Mouse (Mus musculus): Measurements from ENCODE around the gene Sprn. TPM values are rescaled to one million over a fixed set of nuclear protein-coding genes. Genes with fewer than 3 reads are reported as not detected.

The Sprn gene
- polyA plus RNA-seq, 1 experiment from 2014 or later, result 15.7 TPM

- Histone ChIP-seq H3K36me3 (no peaks in the 10 kb centered on the region), H3K4me2 (replicated peaks) (no peak overlapping the region), H3K4me1 (no peaks in the 10 kb centered on the region), H3K27ac (replicated peaks) (no peak overlapping the region), H3K4me3 (no peak overlapping the region), H3K27me3 (no peaks in the 10 kb centered on the region), H3K9ac (replicated peaks) (no peak overlapping the region), H3K9me3 (no peaks in the 10 kb centered on the region)
- WGBS, result 92% methylated on average over 2 of the region's 2 CpGs
- ATAC-seq (replicated peaks), result no peak
These were observed 26.0 kb upstream of the Sprn start for GRCm38 (mm10) chr7:140180692-140181091.

- ATAC-seq (replicated peaks), result no peak
- Histone ChIP-seq H3K27me3 (no peaks in the 10 kb centered on the region), H3K27ac (replicated peaks) (no peak overlapping the region), H3K4me3 (no peak overlapping the region), H3K36me3 (no peaks in the 10 kb centered on the region), H3K9ac (replicated peaks) (no peak overlapping the region), H3K4me1 (no peaks in the 10 kb centered on the region), H3K4me2 (replicated peaks) (no peak overlapping the region), H3K9me3 (no peaks in the 10 kb centered on the region)
- 77% methylated on average over 2 of the region's 2 CpGs for WGBS
These were observed 24.5 kb upstream of the Sprn start for GRCm38 (mm10) chr7:140179176-140179575.

- Histone ChIP-seq H3K9ac (replicated peaks) (no peak within 1 kb of the TSS), H3K4me2 (replicated peaks) (no peak within 1 kb of the TSS), H3K9me3 (no peaks in the 10 kb centered on the region), H3K4me3 (no peak within 1 kb of the TSS), H3K36me3 (no peaks in the 10 kb centered on the region), H3K27me3 (no peaks in the 10 kb centered on the region), H3K4me1 (no peaks in the 10 kb centered on the region), H3K27ac (replicated peaks) (no peak within 1 kb of the TSS)
- 50% methylated on average over 1 of the region's 1 CpGs for WGBS
- ATAC-seq (replicated peaks), result no peak
These were observed 18.3 kb upstream of the Sprn start, which contains the start of gene Olfr523 for GRCm38 (mm10) chr7:140172936-140173335. Gene Olfr523 (plus strand): TSS chr7:140173217.

- no peak overlapping the region for H3K27ac ChIP-seq (replicated peaks)
- no peak overlapping the region for H3K4me2 ChIP-seq (replicated peaks)
- no peaks in the 10 kb centered on the region for H3K27me3 ChIP-seq
These were observed 16.2 kb upstream of the Sprn start for GRCm38 (mm10) chr7:140170863-140171262.

GRCm38 (mm10) chr7:140169386-140169785 is 14.7 kb upstream of the Sprn start:
- H3K27me3 ChIP-seq, result no peaks in the 10 kb centered on the region
- WGBS, result 88% methylated on average over 4 of the region's 4 CpGs
- no peaks in the 10 kb centered on the region for H3K9me3 ChIP-seq
- H3K36me3 ChIP-seq, result no peaks in the 10 kb centered on the region
- no peak overlapping the region for H3K9ac ChIP-seq (replicated peaks)
- H3K27ac ChIP-seq (replicated peaks), result no peak overlapping the region
- no peak overlapping the region for H3K4me3 ChIP-seq
- H3K4me1 ChIP-seq, result no peaks in the 10 kb centered on the region
- H3K4me2 ChIP-seq (replicated peaks), result no peak overlapping the region
- no peak for ATAC-seq (replicated peaks)

More at GRCm38 (mm10) chr7:140170863-140171262, 16.2 kb upstream of the Sprn start:
- 96% methylated on average over 3 of the region's 3 CpGs for WGBS
- ATAC-seq (replicated peaks), result no peak
- Histone ChIP-seq H3K4me1 (no peaks in the 10 kb centered on the region), H3K9ac (replicated peaks) (no peak overlapping the region), H3K36me3 (no peaks in the 10 kb centered on the region), H3K4me3 (no peak overlapping the region), H3K9me3 (no peaks in the 10 kb centered on the region)

- Histone ChIP-seq H3K9ac (replicated peaks) (no peak overlapping the region), H3K4me3 (no peak overlapping the region), H3K4me2 (replicated peaks) (no peak overlapping the region), H3K4me1 (no peaks in the 10 kb centered on the region), H3K27me3 (no peaks in the 10 kb centered on the region), H3K36me3 (no peaks in the 10 kb centered on the region), H3K9me3 (no peaks in the 10 kb centered on the region), H3K27ac (replicated peaks) (no peak overlapping the region)
- 75% methylated on average over 1 of the region's 1 CpGs for WGBS
- ATAC-seq (replicated peaks), result no peak
These were observed 13.3 kb upstream of the Sprn start for GRCm38 (mm10) chr7:140167950-140168349.

- Histone ChIP-seq H3K27me3 (no peaks in the 10 kb centered on the region), H3K4me3 (no peak within 1 kb of the TSS), H3K4me2 (replicated peaks) (no peak within 1 kb of the TSS), H3K9me3 (no peaks in the 10 kb centered on the region), H3K9ac (replicated peaks) (no peak within 1 kb of the TSS), H3K36me3 (no peaks in the 10 kb centered on the region), H3K27ac (replicated peaks) (no peak within 1 kb of the TSS), H3K4me1 (no peaks in the 10 kb centered on the region)
- ATAC-seq (replicated peaks), result no peak
- WGBS, result 72% methylated on average over 7 of the region's 7 CpGs
These were observed 10.0 kb upstream of the Sprn start, which contains the start of gene Olfr522 for GRCm38 (mm10) chr7:140164664-140165063. Gene Olfr522 (minus strand): TSS chr7:140164764.

- H3K9me3 ChIP-seq, result no peaks in the 10 kb centered on the region
- H3K4me3 ChIP-seq, result no peak overlapping the region
- no peak overlapping the region for H3K27ac ChIP-seq (replicated peaks)
- H3K36me3 ChIP-seq, result no peaks in the 10 kb centered on the region
- H3K27me3 ChIP-seq, result no peaks in the 10 kb centered on the region
- no peak overlapping the region for H3K9ac ChIP-seq (replicated peaks)
- H3K4me1 ChIP-seq, result no peaks in the 10 kb centered on the region
- whole genome bisulfite sequencing, result 73% methylated on average over 3 of the region's 3 CpGs
- no peak overlapping the region for H3K4me2 ChIP-seq (replicated peaks)
- ATAC-seq (replicated peaks), result no peak
These were observed 5.7 kb upstream of the Sprn start for GRCm38 (mm10) chr7:140160363-140160762.

GRCm38 (mm10) chr7:140153829-140154217 is 854 bp downstream of the Sprn start:
- no peak overlapping the region; the same call in 1 of the 2 replicates for H3K27ac ChIP-seq (replicated peaks)
- peak overlapping the region; percentile 46 for H3K4me3 ChIP-seq
- H3K9me3 ChIP-seq, result no peaks in the 10 kb centered on the region
- H3K4me2 ChIP-seq (replicated peaks), result peak overlapping the region; percentile 61
- peak; percentile 35 for ATAC-seq (replicated peaks)
- H3K9ac ChIP-seq (replicated peaks), result peak overlapping the region; percentile 47
- peaks cover 8% of the 10 kb centered on the region for H3K4me1 ChIP-seq
- no peaks in the 10 kb centered on the region for H3K36me3 ChIP-seq
- 12% methylated on average over 4 of the region's 4 CpGs for WGBS
- peaks cover 8% of the 10 kb centered on the region; the same call in 1 of the 2 replicates for H3K27me3 ChIP-seq

GRCm38 (mm10) chr7:140153383-140153782 is 1.3 kb downstream of the Sprn start:
- peaks cover 8% of the 10 kb centered on the region; the same call in 1 of the 2 replicates for H3K27me3 ChIP-seq
- WGBS, result 8% methylated on average over 28 of the region's 28 CpGs
- peak overlapping the region; percentile 46 for H3K4me3 ChIP-seq
- peaks cover 8% of the 10 kb centered on the region for H3K4me1 ChIP-seq
- H3K36me3 ChIP-seq, result no peaks in the 10 kb centered on the region
- H3K27ac ChIP-seq (replicated peaks), result no peak overlapping the region
- H3K4me2 ChIP-seq (replicated peaks), result peak overlapping the region; percentile 61
- peak overlapping the region; percentile 41 for H3K9ac ChIP-seq (replicated peaks)
- ATAC-seq (replicated peaks), result peak; percentile 24
- no peaks in the 10 kb centered on the region for H3K9me3 ChIP-seq

GRCm38 (mm10) chr7:140144550-140144949 is 10.1 kb downstream of the Sprn start:
- Histone ChIP-seq H3K27ac (replicated peaks) (no peak overlapping the region), H3K27me3 (no peaks in the 10 kb centered on the region), H3K9me3 (no peaks in the 10 kb centered on the region), H3K9ac (replicated peaks) (no peak overlapping the region), H3K36me3 (no peaks in the 10 kb centered on the region), H3K4me1 (peaks cover 3% of the 10 kb centered on the region; the same call in 1 of the 2 replicates), H3K4me2 (replicated peaks) (no peak overlapping the region), H3K4me3 (no peak overlapping the region)
- ATAC-seq (replicated peaks), result no peak
- 88% methylated on average over 4 of the region's 4 CpGs for WGBS

GRCm38 (mm10) chr7:140141350-140141749 is 13.3 kb downstream of the Sprn start:
- no peaks in the 10 kb centered on the region for H3K27me3 ChIP-seq
- H3K9me3 ChIP-seq, result no peaks in the 10 kb centered on the region

GRCm38 (mm10) chr7:140138021-140138310 is 16.7 kb downstream of the Sprn start:
- H3K4me3 ChIP-seq, result peak overlapping the region; percentile 63
- under 1% methylated on average over 8 of the region's 8 CpGs for WGBS
- H3K4me2 ChIP-seq (replicated peaks), result peak overlapping the region; percentile 79
- H3K36me3 ChIP-seq, result no peaks in the 10 kb centered on the region
- H3K4me1 ChIP-seq, result peaks cover 12% of the 10 kb centered on the region
- no peaks in the 10 kb centered on the region for H3K9me3 ChIP-seq
- peak overlapping the region; percentile 68 for H3K9ac ChIP-seq (replicated peaks)
- H3K27me3 ChIP-seq, result no peaks in the 10 kb centered on the region
- peak overlapping the region; percentile 70; the same call in 1 of the 2 replicates for H3K27ac ChIP-seq (replicated peaks)
- no peak; the same call in 1 of the 2 replicates for ATAC-seq (replicated peaks)

More at GRCm38 (mm10) chr7:140141350-140141749, 13.3 kb downstream of the Sprn start:
- 7% methylated on average over 14 of the region's 14 CpGs for WGBS
- Histone ChIP-seq H3K4me3 (no peak overlapping the region), H3K4me1 (peaks cover 12% of the 10 kb centered on the region), H3K36me3 (no peaks in the 10 kb centered on the region), H3K9ac (replicated peaks) (no peak overlapping the region), H3K4me2 (replicated peaks) (no peak overlapping the region), H3K27ac (replicated peaks) (no peak overlapping the region)
- no peak for ATAC-seq (replicated peaks)

Data from forebrain, embryonic 15.5 days (tissue).